Mouse (Mus musculus) layer of hippocampus, adult 18-20 months (tissue): ENCODE data around the gene Ncoa3. TPM values are rescaled to one million over a fixed set of nuclear protein-coding genes. Genes with fewer than 3 reads are reported as not detected.

Source experiments
- DNase-seq, 2 experiments: peaks; one replicate each; pipeline ENCODE4 v3.0.0; 2022; ENCODE audit warnings: low spot score in 2 of 2
- total RNA-seq, 2 experiments: library from RNA; stranded (reverse); gene quantifications; 2 replicates each; pipeline ENCODE4 v1.2.3; 2021

The Ncoa3 gene
- total RNA-seq, 2 experiments from 2014 or later, result 30.0 to 33.8 TPM

- DNase-seq, result no peak
These were observed 22.5 kb upstream of the Ncoa3 start for GRCm38 (mm10) chr2:165969961-165970360.

DNA sequence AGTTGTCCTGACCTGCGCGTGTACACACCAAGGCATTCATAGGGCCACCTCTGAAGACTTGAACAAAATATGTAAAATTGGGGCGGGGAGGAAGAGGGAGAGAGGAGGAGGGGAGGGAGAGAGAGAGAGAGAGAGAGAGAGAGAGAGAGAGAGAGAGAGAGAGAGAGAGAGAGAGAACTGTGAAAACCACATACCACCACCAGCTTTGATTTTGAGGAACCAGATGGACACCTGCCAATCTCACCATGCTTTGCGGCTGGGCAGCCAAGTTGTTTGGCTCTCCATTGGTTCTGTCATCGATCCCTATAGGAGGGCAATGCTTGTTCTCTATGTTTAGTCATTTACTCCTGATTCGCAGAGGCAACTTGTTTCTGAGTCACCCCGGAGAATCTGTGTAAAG is 21.7 kb upstream of the Ncoa3 start:
- DNase-seq, result no peak

- no peak for DNase-seq
These were observed 18.1 kb upstream of the Ncoa3 start for GRCm38 (mm10) chr2:165974383-165974782.

GRCm38 (mm10) chr2:165976186-165976585 is 16.2 kb upstream of the Ncoa3 start:
- DNase-seq, result no peak

- no peak for DNase-seq
These were observed 15.6 kb upstream of the Ncoa3 start for GRCm38 (mm10) chr2:165976874-165977273.

DNA sequence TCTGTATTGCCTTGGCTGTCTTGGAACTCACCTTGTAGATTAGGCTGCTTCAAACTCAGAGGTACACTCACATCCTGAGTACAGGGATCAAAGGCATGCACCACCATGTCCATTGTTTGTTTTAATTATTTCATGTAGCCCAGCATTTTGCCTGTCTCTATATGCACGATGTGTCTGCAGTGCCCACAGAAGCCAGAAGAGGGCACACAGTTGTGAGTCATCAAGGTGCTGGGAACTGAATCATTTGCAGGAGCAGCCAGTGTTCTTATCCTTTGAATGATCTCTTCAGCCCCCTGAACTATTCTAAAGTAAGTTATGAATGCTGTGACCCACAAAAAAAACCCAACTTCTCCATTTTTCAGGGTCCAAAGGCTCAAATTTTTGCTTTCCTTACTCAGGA is 14.3 kb upstream of the Ncoa3 start:
- DNase-seq, result no peak

DNA sequence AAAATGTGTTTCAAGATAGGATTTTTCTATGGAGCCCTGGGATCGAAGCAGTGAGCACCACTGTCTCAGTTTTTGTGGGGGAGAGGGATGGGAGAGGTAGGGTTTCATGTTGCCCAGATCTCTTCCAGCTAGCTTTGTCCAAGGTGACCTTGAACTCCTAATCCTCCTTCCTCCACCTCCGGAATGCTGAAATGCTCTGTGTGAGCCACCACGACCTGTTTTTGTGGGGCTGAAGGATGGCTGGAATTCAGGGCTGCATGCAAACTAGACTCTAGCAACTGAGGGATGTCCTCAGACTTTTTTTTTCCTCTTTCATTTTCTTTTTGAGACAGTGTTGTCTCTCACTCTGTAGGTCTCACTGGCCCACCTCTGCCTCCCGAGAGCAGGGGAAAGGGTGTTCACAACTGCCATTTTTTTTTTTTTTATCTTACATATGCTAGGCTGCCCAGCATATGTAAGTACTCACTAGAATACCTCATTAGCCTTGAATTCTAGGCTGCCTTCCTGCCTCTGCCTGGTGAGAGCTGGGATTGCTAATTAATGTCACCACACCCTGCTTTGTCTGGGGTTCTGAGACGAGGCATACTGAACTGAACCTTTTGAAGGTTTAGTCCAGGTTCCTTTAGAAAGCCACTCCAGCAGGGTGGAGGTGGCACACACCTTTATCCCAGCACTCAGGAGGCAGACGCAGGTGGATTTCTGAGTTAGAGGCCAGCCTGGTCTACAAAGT is 11.0 kb upstream of the Ncoa3 start:
- no peak for DNase-seq

- DNase-seq, result no peak
These were observed 9.7 kb upstream of the Ncoa3 start for GRCm38 (mm10) chr2:165982512-165983389.

DNA sequence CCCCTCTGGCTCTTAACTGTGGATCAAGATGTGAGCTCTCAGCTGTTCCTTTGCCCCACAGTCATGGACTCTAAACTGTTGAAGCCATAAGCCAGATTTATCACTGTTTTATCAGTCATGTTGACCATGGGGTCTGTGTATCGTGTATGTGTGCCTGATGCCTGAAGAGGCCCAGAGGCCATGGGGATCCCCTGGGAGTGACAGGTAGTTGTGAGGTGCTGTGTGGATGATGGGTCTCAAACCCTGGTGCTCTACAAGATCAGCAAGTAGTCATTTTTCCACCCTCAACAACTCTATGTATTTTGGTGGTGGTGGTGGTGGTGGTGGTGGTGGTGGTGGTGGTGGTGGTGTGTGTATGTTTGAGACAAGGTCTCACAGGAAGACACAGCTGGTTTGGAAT is 8.1 kb upstream of the Ncoa3 start:
- DNase-seq, result no peak

DNA sequence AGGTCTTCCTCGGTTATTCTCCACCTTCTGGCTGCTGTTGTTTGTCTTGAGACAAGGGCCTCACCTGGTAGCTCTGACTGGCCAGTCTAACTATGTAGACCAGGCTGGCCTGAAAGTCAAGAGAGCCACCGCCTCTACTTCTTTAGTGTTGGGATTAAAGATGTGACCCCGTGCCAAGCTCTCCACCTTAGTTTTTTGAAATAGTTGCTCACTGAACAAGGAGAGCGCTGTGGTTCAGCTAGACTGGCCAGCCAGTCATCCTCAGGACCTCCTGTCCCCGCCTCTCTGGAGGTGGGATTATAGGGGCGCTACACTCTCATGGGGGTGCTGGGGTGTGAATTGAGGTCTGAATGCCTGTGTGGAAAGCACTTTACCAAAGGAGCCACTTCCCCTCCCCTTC is 7.5 kb upstream of the Ncoa3 start:
- DNase-seq, result no peak

DNA sequence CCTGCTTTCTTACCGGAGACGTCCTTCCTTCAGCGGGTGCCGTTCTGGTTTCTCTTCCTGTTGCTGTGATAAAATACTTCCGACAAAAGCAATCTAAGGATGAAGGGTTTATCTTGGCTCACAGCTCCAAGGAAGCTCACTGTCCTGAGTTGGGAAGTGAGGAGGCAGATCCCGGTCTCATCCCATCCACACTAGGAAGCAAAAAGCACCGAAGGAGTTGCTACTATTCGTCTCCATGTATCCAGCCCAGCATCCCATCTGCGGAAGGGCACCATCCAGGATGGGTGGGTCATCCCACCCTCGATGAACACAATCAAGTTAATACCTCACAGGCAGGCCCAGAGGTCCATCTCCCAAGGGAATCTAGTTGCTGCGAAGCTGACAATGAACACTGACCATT is 6.9 kb upstream of the Ncoa3 start:
- DNase-seq, result no peak

DNA sequence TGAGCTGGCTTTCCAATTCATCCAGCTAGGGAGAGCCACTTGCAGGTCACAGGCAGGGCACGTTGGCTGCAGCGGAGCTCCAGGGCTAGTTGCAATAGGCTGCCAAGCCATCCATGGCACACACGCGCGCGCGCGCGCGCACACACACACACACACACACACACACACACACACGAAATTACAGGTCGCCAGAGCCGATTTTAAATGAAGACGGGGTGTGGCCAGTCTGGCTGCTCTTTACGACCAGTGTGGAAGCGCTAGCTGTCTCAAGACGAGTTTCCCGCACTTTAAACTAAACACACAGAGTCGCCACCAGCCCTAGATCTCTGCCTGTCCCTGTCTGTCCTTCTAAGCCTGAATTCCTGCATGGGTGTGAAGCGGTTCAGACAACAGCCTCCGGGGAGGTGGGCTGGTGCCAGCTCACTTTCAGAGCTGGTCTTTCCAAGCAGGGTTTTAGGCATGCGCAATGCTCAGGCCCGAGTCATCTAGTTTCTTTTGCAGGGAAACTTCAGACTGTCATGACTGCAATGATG is 5.4 kb upstream of the Ncoa3 start:
- peak; percentile 62 to 79 for DNase-seq

GRCm38 (mm10) chr2:165993173-165993900 is 901 bp downstream of the Ncoa3 start:
- no peak for DNase-seq

DNA sequence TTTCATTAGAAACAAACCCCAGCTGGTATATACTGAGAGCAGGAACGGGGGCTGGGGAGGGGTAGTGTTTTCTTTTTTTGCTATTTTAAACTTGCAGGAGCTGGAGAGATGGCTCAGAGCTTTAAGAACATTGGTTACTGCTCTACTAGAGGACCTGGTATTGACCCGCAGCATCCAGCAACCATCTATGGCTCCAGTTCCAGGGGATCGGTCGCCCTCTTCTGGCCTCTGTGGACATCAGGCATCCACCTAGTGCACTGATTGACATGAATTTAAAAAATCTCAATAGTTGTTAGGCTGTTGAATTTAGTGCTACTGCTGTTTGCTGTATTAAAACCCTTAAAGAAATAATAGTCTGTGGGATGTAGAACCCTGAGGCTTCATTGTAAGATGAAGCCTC is 1.9 kb downstream of the Ncoa3 start:
- DNase-seq, result no peak

DNA sequence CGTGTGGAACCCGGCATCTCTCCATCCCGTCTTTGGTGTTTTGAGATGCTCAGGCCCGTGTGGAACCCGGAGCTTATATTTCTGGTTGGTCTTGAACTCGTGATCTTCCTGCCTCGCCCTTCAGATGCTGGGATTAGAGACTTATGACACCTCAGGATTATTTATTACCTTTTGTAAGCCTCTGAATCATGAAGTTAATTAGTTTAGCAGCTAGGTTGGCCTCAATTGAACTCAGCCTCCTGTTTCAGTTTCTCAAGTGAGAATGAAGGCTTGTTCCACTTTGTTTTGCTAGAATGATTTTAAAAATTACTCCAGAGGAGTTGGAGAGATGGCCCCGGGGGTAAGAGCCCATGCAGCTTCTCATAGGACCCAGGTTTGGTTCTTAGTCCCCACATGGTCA is 3.3 kb downstream of the Ncoa3 start:
- no peak for DNase-seq

DNA sequence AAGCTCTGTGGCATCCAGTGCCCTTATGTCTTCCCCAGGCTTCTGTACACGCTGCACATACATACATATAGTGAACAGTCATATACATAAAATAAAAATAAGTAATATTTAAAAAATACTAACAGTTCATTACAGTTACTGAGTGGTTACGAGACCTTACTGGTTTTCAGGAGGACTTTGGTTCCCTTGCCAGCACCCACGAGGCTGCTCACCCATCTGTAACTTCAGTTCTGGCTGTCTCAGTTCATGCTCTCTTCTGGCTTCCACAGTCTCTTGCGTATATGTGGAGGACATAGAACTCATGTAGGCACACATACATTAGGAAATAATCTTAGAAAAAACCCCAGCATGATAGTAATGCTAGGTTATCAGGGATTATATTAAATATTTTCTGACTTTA is 3.7 kb downstream of the Ncoa3 start:
- no peak for DNase-seq

DNA sequence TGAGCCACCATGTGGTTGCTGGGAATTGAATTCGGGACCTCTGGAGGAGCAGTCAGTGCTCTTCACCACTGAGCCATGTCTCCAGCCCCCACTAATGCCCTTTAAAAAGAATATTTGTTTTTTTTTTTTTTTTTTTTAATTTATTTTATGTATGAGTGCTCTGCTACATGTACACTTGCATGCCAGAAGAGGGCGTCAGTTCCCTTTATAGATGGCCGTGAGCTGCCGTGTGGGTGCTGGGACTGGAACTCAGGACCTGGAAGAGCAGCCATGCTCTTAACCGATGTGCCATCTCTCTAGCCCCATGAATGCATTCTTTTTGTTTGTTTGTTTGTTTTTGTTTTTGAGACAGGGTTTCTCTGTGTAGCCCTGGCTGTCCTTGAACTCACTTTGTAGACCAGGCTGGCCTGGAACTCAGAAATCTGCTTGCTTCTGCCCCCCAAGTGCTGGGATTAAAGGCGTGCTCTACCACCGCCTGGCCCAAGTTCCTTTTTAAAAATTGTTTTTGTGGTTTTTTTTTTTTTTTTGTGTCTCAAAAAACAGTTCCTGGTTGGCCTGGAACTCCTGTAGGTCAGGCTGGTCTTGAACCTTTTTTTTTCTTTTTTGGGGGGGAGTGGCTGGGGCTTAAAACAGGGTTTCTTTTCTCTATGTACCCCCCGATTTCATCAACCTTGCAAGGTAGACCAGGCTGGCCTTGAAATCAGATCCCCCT is 5.0 kb downstream of the Ncoa3 start:
- no peak for DNase-seq

DNA sequence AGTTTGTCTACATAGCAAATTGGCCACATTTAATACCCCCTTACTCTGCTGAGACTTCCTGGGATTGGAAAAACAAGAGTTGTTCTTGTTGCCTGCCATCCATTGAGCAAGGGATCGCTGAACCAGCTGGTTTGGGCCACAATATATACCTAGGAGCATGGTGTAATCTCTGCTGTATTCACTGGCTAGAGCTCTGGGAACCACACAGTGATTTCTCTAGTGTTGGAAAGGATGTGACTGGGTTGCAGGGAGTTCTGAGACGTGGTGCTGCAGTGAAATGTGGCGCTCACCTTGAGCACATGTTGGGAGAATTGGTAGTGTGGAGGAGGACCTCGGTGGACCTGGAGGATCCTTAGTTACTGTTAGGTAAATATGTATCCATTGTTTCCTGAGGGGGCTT is 6.5 kb downstream of the Ncoa3 start:
- DNase-seq, result no peak

GRCm38 (mm10) chr2:165999790-166000189 is 7.4 kb downstream of the Ncoa3 start:
- DNase-seq, result no peak

- no peak for DNase-seq
These were observed 7.8 kb downstream of the Ncoa3 start for GRCm38 (mm10) chr2:166000242-166000641.

DNA sequence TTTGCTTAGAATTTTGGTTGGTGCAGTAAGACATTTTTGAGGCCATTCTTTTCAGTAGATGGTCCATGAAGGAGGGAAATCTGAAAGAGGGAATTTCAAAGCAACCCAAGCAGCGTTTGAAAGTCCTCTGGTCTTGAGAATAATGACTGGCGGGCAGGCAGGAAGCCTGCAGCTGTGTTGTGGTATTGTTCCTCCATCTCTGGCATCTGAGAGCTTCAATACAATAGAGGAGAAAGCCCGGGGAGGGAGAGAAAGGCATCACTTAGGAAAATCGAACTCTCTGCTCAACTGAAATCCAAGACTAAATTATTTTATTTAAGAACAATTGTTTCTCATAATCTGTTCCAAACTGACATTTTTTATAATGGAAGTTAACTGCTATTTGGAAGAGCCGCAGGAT is 8.3 kb downstream of the Ncoa3 start:
- DNase-seq, result no peak
